ENCODE assay signal across 9 mouse cellular contexts in the genomic region with DNA sequence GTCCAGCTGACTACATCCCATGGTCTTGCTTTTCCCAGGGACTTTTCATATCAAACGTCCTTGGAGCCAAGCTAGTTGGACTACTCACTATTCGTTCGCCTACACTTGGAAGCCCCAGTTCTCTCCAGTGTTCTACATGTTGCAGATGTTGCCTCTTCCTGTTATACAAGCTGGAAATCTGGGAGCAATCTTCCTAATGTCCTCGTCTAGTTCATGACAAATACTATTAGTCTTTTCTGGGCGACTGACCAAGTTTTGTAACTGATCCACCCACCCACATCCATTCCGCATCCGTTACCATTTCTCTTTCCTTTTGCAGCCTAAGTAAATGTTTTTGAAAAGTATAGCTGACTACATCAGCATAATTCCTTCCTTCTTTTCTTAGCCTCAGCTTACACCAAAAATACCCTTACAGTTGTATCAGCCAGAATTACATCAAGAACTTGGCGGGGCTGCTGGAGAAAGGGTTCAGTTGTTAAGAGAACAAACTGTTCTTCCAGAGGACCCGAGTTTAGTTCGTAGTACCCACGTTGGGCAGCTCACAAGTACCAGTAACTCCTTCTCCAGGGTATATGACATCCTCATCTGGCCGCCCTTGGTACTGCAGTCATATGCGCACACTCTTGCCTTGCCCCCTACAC.
DNase-seq lines count a peak whose midpoint lies in the region; ATAC-seq and TF ChIP-seq lines count a peak whose summit lies in the region.
"Had no signal": no experiment of that assay in that cellular context is flagged by ENCODE, and none has a peak within 500 bp of the region (broad histone marks: within the 10 kb centered on the region; RNA-seq: fewer than 3 reads in every experiment).

No protein-coding gene starts in this region.

- peak; percentile 53 for ATAC-seq in forebrain, postnatal 0 days
- no peak for ATAC-seq in forebrain, embryonic 14.5 days
- ATAC-seq in lung, embryonic 16.5 days (ENCODE audit: low read depth) = peak; percentile 89

- no peaks in the 10 kb centered on the region for H3K36me3 ChIP-seq in forebrain, postnatal 0 days (ENCODE audit: insufficient read depth)
- no peaks in the 10 kb centered on the region for H3K36me3 ChIP-seq in forebrain, embryonic 14.5 days (ENCODE audit: control insufficient read depth, insufficient read depth, low read length)
- H3K36me3 ChIP-seq in lung, embryonic 16.5 days (ENCODE audit: control insufficient read depth, insufficient read depth, low read length) = no peaks in the 10 kb centered on the region
- H3K36me3 ChIP-seq: neural tube, embryonic 12.5 days had no signal

- WGBS in forebrain, postnatal 0 days = 77% methylated on average over 13 of the region's 13 CpGs
- 87% methylated on average over 13 of the region's 13 CpGs for WGBS in forebrain, embryonic 14.5 days
- 59% methylated on average over 13 of the region's 13 CpGs for WGBS in lung, embryonic 16.5 days

- no peak overlapping the region for H3K4me2 ChIP-seq in forebrain, postnatal 0 days (ENCODE audit: low read depth)
- H3K4me2 ChIP-seq in forebrain, embryonic 14.5 days (ENCODE audit: low read length) = no peak overlapping the region
- no peak overlapping the region for H3K4me2 ChIP-seq in lung, embryonic 16.5 days (ENCODE audit: low read depth, low read length)
- H3K4me2 ChIP-seq: neural tube, embryonic 12.5 days had no signal

- DNase-seq in forebrain, postnatal 0 days = peak; percentile 28
- DNase-seq in forebrain, embryonic 14.5 days (ENCODE audit: low spot score) = no peak
- DNase-seq in frontal cortex, postnatal 25 days (ENCODE audit: low spot score in 2 of 2) = peak; percentile 16 to 17
- peak; percentile 39 for DNase-seq in kidney, adult 9 months
- DNase-seq in T-cell, adult 2 months (ENCODE audit: low spot score) = no peak
- DNase-seq in embryo, embryonic 9.5 days (ENCODE audit: extremely low spot score) = no peak
- DNase-seq in cerebellum, postnatal 10 days = no peak

- no peaks in the 10 kb centered on the region for H3K4me1 ChIP-seq in forebrain, postnatal 0 days (ENCODE audit: insufficient read depth)
- no peaks in the 10 kb centered on the region for H3K4me1 ChIP-seq in forebrain, embryonic 14.5 days (ENCODE audit: control insufficient read depth, insufficient read depth, low read length)
- H3K4me1 ChIP-seq in lung, embryonic 16.5 days (replicated peaks; ENCODE audit: control insufficient read depth, insufficient read depth, low read length) = no peaks in the 10 kb centered on the region; the same call in 1 of the 2 replicates

- H3K9ac ChIP-seq in forebrain, postnatal 0 days = no peak overlapping the region
- no peak overlapping the region for H3K9ac ChIP-seq in forebrain, embryonic 14.5 days (ENCODE audit: low read length)
- H3K9ac ChIP-seq in lung, embryonic 16.5 days (ENCODE audit: low read length) = no peak overlapping the region
- H3K9ac ChIP-seq: neural tube, embryonic 12.5 days had no signal

- H3K27ac ChIP-seq in forebrain, postnatal 0 days (ENCODE audit: low read depth, low read length) = no peak overlapping the region
- H3K27ac ChIP-seq in forebrain, embryonic 14.5 days (ENCODE audit: low read depth, low read length) = no peak overlapping the region
- peak overlapping the region; percentile 76 for H3K27ac ChIP-seq in lung, embryonic 16.5 days (ENCODE audit: low read length)
- H3K27ac ChIP-seq: neural tube, embryonic 12.5 days had no signal

- H3K27me3 ChIP-seq in forebrain, postnatal 0 days (ENCODE audit: insufficient read depth, low read length) = no peaks in the 10 kb centered on the region
- H3K27me3 ChIP-seq in forebrain, embryonic 14.5 days (replicated peaks; ENCODE audit: control insufficient read depth, insufficient read depth, low read length) = no peaks in the 10 kb centered on the region
- no peaks in the 10 kb centered on the region for H3K27me3 ChIP-seq in lung, embryonic 16.5 days (ENCODE audit: control insufficient read depth, insufficient read depth, low read depth, low read length)
- H3K27me3 ChIP-seq: neural tube, embryonic 12.5 days had no signal

- no peak for TF ChIP-seq CTCF in forebrain, postnatal 0 days (IDR thresholded peaks at IDR 0.05; ENCODE audit: low read depth)

- no peak overlapping the region for H3K4me3 ChIP-seq in forebrain, postnatal 0 days (ENCODE audit: low read depth, low read length)
- H3K4me3 ChIP-seq in forebrain, embryonic 14.5 days (ENCODE audit: low read depth, low read length) = no peak overlapping the region
- no peak overlapping the region for H3K4me3 ChIP-seq in lung, embryonic 16.5 days (ENCODE audit: low read length)
- H3K4me3 ChIP-seq: neural tube, embryonic 12.5 days had no signal

- no peaks in the 10 kb centered on the region for H3K9me3 ChIP-seq in forebrain, postnatal 0 days (ENCODE audit: low read length)
- H3K9me3 ChIP-seq in forebrain, embryonic 14.5 days (replicated peaks; ENCODE audit: control insufficient read depth, low read length) = no peaks in the 10 kb centered on the region
- no peaks in the 10 kb centered on the region for H3K9me3 ChIP-seq in lung, embryonic 16.5 days (ENCODE audit: control insufficient read depth, low read length)
- H3K9me3 ChIP-seq: neural tube, embryonic 12.5 days had no signal

Comparison
In these comparisons a context has a peak if more than half of its experiments do, and no peak if none do; other contexts are left out.
1. DNase-seq: peak in forebrain, postnatal 0 days (single experiment), frontal cortex, postnatal 25 days (2 of 2) and kidney, adult 9 months (single experiment); none in forebrain, embryonic 14.5 days (single experiment), T-cell, adult 2 months (single experiment), embryo, embryonic 9.5 days (single experiment) and cerebellum, postnatal 10 days (0 of 2).